In the genomic region with DNA sequence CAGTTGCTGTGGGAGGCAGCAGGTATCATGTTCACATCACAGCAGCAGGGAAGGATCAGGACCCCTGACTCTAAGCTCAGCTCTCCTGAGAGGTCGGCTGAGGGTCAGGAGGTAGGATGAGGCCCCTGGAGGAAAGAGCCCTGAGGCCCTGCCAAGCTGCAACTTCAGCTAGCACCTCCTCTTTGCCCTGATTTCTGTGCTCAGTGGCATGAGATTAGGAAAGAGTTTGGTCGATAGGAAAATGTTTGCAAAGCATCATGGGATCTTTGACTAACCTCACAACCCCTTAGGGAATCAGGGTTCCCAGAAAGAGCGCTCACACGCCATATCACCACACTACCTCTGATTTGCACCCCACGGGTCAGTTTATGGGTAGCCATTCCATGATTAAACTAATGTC, we compare ENCODE assay signal across 21 mouse cellular contexts. TPM values are rescaled to one million over a fixed set of nuclear protein-coding genes. Genes with fewer than 3 reads are reported as not detected.
DNase-seq lines count a peak whose midpoint lies in the region; ATAC-seq and TF ChIP-seq lines count a peak whose summit lies in the region.
"Had no signal": no experiment of that assay in that cellular context is flagged by ENCODE, and none has a peak within 500 bp of the region (broad histone marks: within the 10 kb centered on the region; RNA-seq: fewer than 3 reads in every experiment).

No protein-coding gene starts in this region.

- peak; percentile 75 for ATAC-seq in liver, postnatal 0 days
- ATAC-seq in liver, embryonic 11.5 days (replicated peaks; ENCODE audit: low FRiP score): no peak
- ATAC-seq: CD4-positive, CD25-positive, alpha-beta regulatory T cell, adult 4 months; forebrain, embryonic 14.5 days; hindbrain, embryonic 16.5 days; lung, postnatal 0 days; Patski had no signal

- peak overlapping the region; percentile 44 for H3K4me2 ChIP-seq in liver, postnatal 0 days (ENCODE audit: low read depth, low read length)
- no peak overlapping the region for H3K4me2 ChIP-seq in liver, embryonic 11.5 days
- H3K4me2 ChIP-seq: embryonic facial prominence, embryonic 15.5 days; midbrain, embryonic 11.5 days had no signal

- WGBS in liver, postnatal 0 days (ENCODE audit: insufficient replicate concordance): 44% methylated on average over 5 of the region's 5 CpGs
- WGBS in liver, embryonic 11.5 days: 55% methylated on average over 5 of the region's 5 CpGs

- intact Hi-C loops in left cerebral cortex, postnatal 14 days (cut with DNase I): no loop called here

- H3K27me3 ChIP-seq in liver, postnatal 0 days (ENCODE audit: insufficient read depth, low read length): no peaks in the 10 kb centered on the region
- H3K27me3 ChIP-seq in liver, embryonic 11.5 days (replicated peaks; ENCODE audit: control insufficient read depth, insufficient read depth, low read length): 0 out of 2 replicates have a peak, but pooled peaks cover 3% of the 10 kb centered on the region
- H3K27me3 ChIP-seq: embryonic facial prominence, embryonic 15.5 days; Patski had no signal

- no peak for TF ChIP-seq CTCF in liver, postnatal 0 days (IDR thresholded peaks at IDR 0.05; ENCODE audit: low read depth)

- DNase-seq in adrenal gland, postnatal 10 days: peak; percentile 55
- no peak for DNase-seq in adrenal gland, postnatal 36 days
- no peak for DNase-seq in liver, postnatal 0 days
- no peak for DNase-seq in liver, embryonic 11.5 days (ENCODE audit: low spot score)
- peak; percentile 83 for DNase-seq in adipocyte (ENCODE audit: low spot score)
- DNase-seq in retina, embryonic 14.5 days (ENCODE audit: low spot score): peak; percentile 26
- no peak for DNase-seq in left cerebral cortex, postnatal 14 days (ENCODE audit: low spot score in 2 of 2)
- no peak for DNase-seq in cerebellum, postnatal 36 days
- DNase-seq: gastrocnemius, adult 2 months; kidney, adult 11 months; layer of hippocampus, adult 9-11 months; liver had no signal

- H3K9ac ChIP-seq in liver, postnatal 0 days (replicated peaks): no peak overlapping the region
- H3K9ac ChIP-seq in liver, embryonic 11.5 days (ENCODE audit: low read depth, low read length): no peak overlapping the region
- H3K9ac ChIP-seq: embryonic facial prominence, embryonic 15.5 days had no signal

- H3K4me1 ChIP-seq in liver, postnatal 0 days (ENCODE audit: insufficient read depth): peaks cover 7% of the 10 kb centered on the region
- H3K4me1 ChIP-seq in liver, embryonic 11.5 days (replicated peaks; ENCODE audit: control insufficient read depth, insufficient read depth, low read length): no peaks in the 10 kb centered on the region

- no peak for TF ChIP-seq EP300 in liver, postnatal 0 days (IDR thresholded peaks at IDR 0.05; ENCODE audit: low read depth)

- H3K4me3 ChIP-seq in liver, postnatal 0 days (ENCODE audit: low read depth, low read length): no peak overlapping the region
- H3K4me3 ChIP-seq in liver, embryonic 11.5 days (ENCODE audit: low read depth, low read length): no peak overlapping the region
- H3K4me3 ChIP-seq: embryonic facial prominence, embryonic 15.5 days; gastrocnemius, adult 2 months; heart, embryonic 10.5 days had no signal

- no peaks in the 10 kb centered on the region for H3K9me3 ChIP-seq in liver, postnatal 0 days (ENCODE audit: low read length)
- no peaks in the 10 kb centered on the region for H3K9me3 ChIP-seq in liver, embryonic 11.5 days (ENCODE audit: control insufficient read depth, low read length)
- H3K9me3 ChIP-seq: embryonic facial prominence, embryonic 15.5 days; heart, embryonic 10.5 days had no signal

- H3K36me3 ChIP-seq in liver, postnatal 0 days (replicated peaks; ENCODE audit: insufficient read depth, low read length): no peaks in the 10 kb centered on the region
- no peaks in the 10 kb centered on the region for H3K36me3 ChIP-seq in liver, embryonic 11.5 days (ENCODE audit: control insufficient read depth, insufficient read depth, low read length)
- H3K36me3 ChIP-seq: embryonic facial prominence, embryonic 15.5 days; heart, embryonic 10.5 days had no signal

- no peak overlapping the region for H3K27ac ChIP-seq in liver, postnatal 0 days (ENCODE audit: low read depth)
- H3K27ac ChIP-seq in liver, embryonic 11.5 days (ENCODE audit: low read depth, low read length): no peak overlapping the region
- H3K27ac ChIP-seq: embryonic facial prominence, embryonic 15.5 days; gastrocnemius, adult 2 months; heart, embryonic 10.5 days; kidney, postnatal 0 days had no signal

RNA-seq across cellular contexts. Expression of a gene that starts 33.7 kb away (rescaled TPM):
- 100 to 1,000 TPM in 1 of 2 experiments, 10 to 100 TPM in 1; 94.6 to 121 TPM for total RNA-seq in adrenal gland, postnatal 10 days (2021)
- 10 to 100 TPM; 60.9 to 68.7 TPM for total RNA-seq in adrenal gland, postnatal 36 days (2021)
- 97.5 and 99.9 TPM in 2 replicates for polyA plus RNA-seq in liver, postnatal 0 days (2015; fragmentation: Nextera tagmentation; extraction: Ambion mirVana)
- 139 TPM in 2 replicates for polyA plus RNA-seq in liver, embryonic 11.5 days (2014; fragmentation: Nextera tagmentation; extraction: Ambion mirVana)
- total RNA-seq in left cerebral cortex, postnatal 14 days (2021): 10 to 100 TPM; 55.3 to 61.8 TPM

RNA-seq across cellular contexts. Expression of a gene that starts 33.8 kb away (rescaled TPM):
- 10 to 100 TPM; 65.4 to 69.5 TPM for total RNA-seq in adrenal gland, postnatal 10 days (2021)
- 10 to 100 TPM; 82.3 to 91.0 TPM for total RNA-seq in adrenal gland, postnatal 36 days (2021)
- polyA plus RNA-seq in liver, postnatal 0 days (2015; fragmentation: Nextera tagmentation; extraction: Ambion mirVana): 29.7 and 30.0 TPM in 2 replicates
- 40.3 and 41.7 TPM in 2 replicates for polyA plus RNA-seq in liver, embryonic 11.5 days (2014; fragmentation: Nextera tagmentation; extraction: Ambion mirVana)
- 10 to 100 TPM; 28.7 to 30.5 TPM for total RNA-seq in left cerebral cortex, postnatal 14 days (2021)

Comparison
In these comparisons a context has a peak if more than half of its experiments do, and no peak if none do; other contexts are left out.
1. DNase-seq: peak in adrenal gland, postnatal 10 days (single experiment), adipocyte (single experiment) and retina, embryonic 14.5 days (single experiment); none in adrenal gland, postnatal 36 days (0 of 2), liver, postnatal 0 days (single experiment), liver, embryonic 11.5 days (single experiment), left cerebral cortex, postnatal 14 days (0 of 2) and cerebellum, postnatal 36 days (0 of 2).